Comparison of ENCODE assay signal across 8 mouse cellular contexts in genomic region chr4:130308231-130309081, GRCm38 (mm10). TPM values are rescaled to one million over a fixed set of nuclear protein-coding genes. Genes with fewer than 3 reads are reported as not detected.
DNase-seq lines count a peak whose midpoint lies in the region; ATAC-seq lines count a peak whose summit lies in the region.

Gene Fabp3, plus strand, starts transcription at chr4:130308595.
Gene Gm10570, minus strand, starts transcription at chr4:130308674.

- peak; percentile 69 for DNase-seq in Muller cell, postnatal 12 days (ENCODE audit: inconsistent ontology term)
- DNase-seq in cerebellum, adult 9-11 months: peak; percentile 86
- peak; percentile 71 to 74 for DNase-seq in frontal cortex, postnatal 10 days (ENCODE audit: low spot score in 2 of 2)
- peak; percentile 78 for DNase-seq in hindbrain, embryonic 11.5 days (ENCODE audit: low spot score)
- peak; percentile 64 to 65 for DNase-seq in layer of hippocampus, postnatal 14 days (ENCODE audit: low spot score in 2 of 2)
- peak; percentile 48 for DNase-seq in lung, postnatal 10 days
- peak; percentile 86 to 90 for DNase-seq in right cerebral cortex, postnatal 10 days (ENCODE audit: low spot score in 2 of 2)
- no peak for DNase-seq in spleen, adult 12 weeks (ENCODE audit: low spot score)

- H3K4me3 ChIP-seq in hindbrain, embryonic 11.5 days (ENCODE audit: low read depth, low read length): peak within 1 kb of the TSS; percentile 45

- no peak within 1 kb of the TSS for H3K27ac ChIP-seq in hindbrain, embryonic 11.5 days (ENCODE audit: low read depth, low read length)

- H3K9ac ChIP-seq in hindbrain, embryonic 11.5 days (ENCODE audit: low read depth, low read length): peak within 1 kb of the TSS; percentile 38; the same call in 1 of the 2 replicates

- H3K9me3 ChIP-seq in hindbrain, embryonic 11.5 days (ENCODE audit: control insufficient read depth, low read length): no peaks in the 10 kb centered on the region

- under 1% methylated on average over 52 of the region's 52 CpGs for WGBS in hindbrain, embryonic 11.5 days

- ATAC-seq in hindbrain, embryonic 11.5 days (ENCODE audit: low FRiP score): peak; percentile 74

- peak within 1 kb of the TSS; percentile 88 for H3K4me2 ChIP-seq in hindbrain, embryonic 11.5 days (replicated peaks; ENCODE audit: low read depth, low read length)

- H3K27me3 ChIP-seq in hindbrain, embryonic 11.5 days (ENCODE audit: control insufficient read depth, insufficient read depth, low read length): peaks cover 37% of the 10 kb centered on the region

- H3K4me1 ChIP-seq in hindbrain, embryonic 11.5 days (replicated peaks; ENCODE audit: control insufficient read depth, insufficient read depth, low read length): peaks cover 2% of the 10 kb centered on the region; the same call in 1 of the 2 replicates

- no peaks in the 10 kb centered on the region for H3K36me3 ChIP-seq in hindbrain, embryonic 11.5 days (ENCODE audit: control insufficient read depth, insufficient read depth, low read length)

RNA-seq across cellular contexts. Expression of gene Fabp3, which starts in this region (rescaled TPM):
- 27.7 and 29.4 TPM in 2 replicates for polyA plus RNA-seq in hindbrain, embryonic 11.5 days (2014; fragmentation: Nextera tagmentation; extraction: Ambion mirVana)
- 100 to 1,000 TPM; 137 to 138 TPM for total RNA-seq in layer of hippocampus, postnatal 14 days (2021)

RNA-seq across cellular contexts. Expression of gene Gm10570, which starts in this region (rescaled TPM):
- polyA plus RNA-seq in hindbrain, embryonic 11.5 days (2014; fragmentation: Nextera tagmentation; extraction: Ambion mirVana): not detected in 2 replicates
- 1 to 10 TPM; 1.5 to 2.6 TPM for total RNA-seq in layer of hippocampus, postnatal 14 days (2021)
